Mouse (Mus musculus) T-helper 2 cell (primary cell): Measurements from ENCODE around the gene Arhgef28.

ENCODE experiments used
- in situ Hi-C: fragments of 300-600 bp; cut with MboI, MseI; formaldehyde crosslinking; loops from one replicate; pipeline ENCODE4 v1.15.1; 2025; ENCODE audit warnings: high pct_unique_total_duplicates

Arhgef28 gene

GRCm38 (mm10) chr13:98015981-98016922 lies 190.0 kb downstream of the Arhgef28 start:
- in situ Hi-C loops: no loop called here

- in situ Hi-C loops: no loop called here
These were observed 191.3 kb downstream of the Arhgef28 start for GRCm38 (mm10) chr13:98014892-98015291.

- in situ Hi-C loops: no loop called here
These were observed 192.5 kb downstream of the Arhgef28 start for GRCm38 (mm10) chr13:98013715-98014114.

GRCm38 (mm10) chr13:98011931-98012341 lies 194.3 kb downstream of the Arhgef28 start:
- in situ Hi-C loops: no loop called here

- in situ Hi-C loops: no loop called here
These were observed 197.2 kb downstream of the Arhgef28 start for GRCm38 (mm10) chr13:98009070-98009469.

GRCm38 (mm10) chr13:98008588-98008987 lies 197.7 kb downstream of the Arhgef28 start:
- in situ Hi-C loops: no loop called here

GRCm38 (mm10) chr13:98005611-98006218 lies 200.5 kb downstream of the Arhgef28 start:
- in situ Hi-C loops: no loop called here

GRCm38 (mm10) chr13:98004647-98005414 lies 201.4 kb downstream of the Arhgef28 start:
- in situ Hi-C loops: no loop called here

GRCm38 (mm10) chr13:98003690-98004089 lies 202.5 kb downstream of the Arhgef28 start:
- in situ Hi-C loops: no loop called here

GRCm38 (mm10) chr13:98002598-98002997 lies 203.6 kb downstream of the Arhgef28 start:
- in situ Hi-C loops: no loop called here

- in situ Hi-C loops: no loop called here
These were observed 204.1 kb downstream of the Arhgef28 start for GRCm38 (mm10) chr13:98002121-98002520.

- in situ Hi-C loops: no loop called here
These were observed 204.5 kb downstream of the Arhgef28 start for GRCm38 (mm10) chr13:98001719-98002118.

GRCm38 (mm10) chr13:98000841-98001240 lies 205.4 kb downstream of the Arhgef28 start:
- in situ Hi-C loops: no loop called here

GRCm38 (mm10) chr13:97999130-97999529 lies 207.1 kb downstream of the Arhgef28 start:
- in situ Hi-C loops: no loop called here

GRCm38 (mm10) chr13:97998570-97998969 lies 207.7 kb downstream of the Arhgef28 start:
- in situ Hi-C loops: no loop called here

GRCm38 (mm10) chr13:97990939-97991338 lies 215.3 kb downstream of the Arhgef28 start:
- in situ Hi-C loops: no loop called here

- in situ Hi-C loops: no loop called here
These were observed 217.4 kb downstream of the Arhgef28 start for GRCm38 (mm10) chr13:97988796-97989195.

- in situ Hi-C loops: no loop called here
These were observed 219.5 kb downstream of the Arhgef28 start for GRCm38 (mm10) chr13:97986691-97987090.

GRCm38 (mm10) chr13:97977104-97977503 lies 229.1 kb downstream of the Arhgef28 start:
- in situ Hi-C loops: no loop called here

- in situ Hi-C loops: no loop called here
These were observed 229.6 kb downstream of the Arhgef28 start for GRCm38 (mm10) chr13:97976642-97977041.

- in situ Hi-C loops: no loop called here
These were observed 231.6 kb downstream of the Arhgef28 start for GRCm38 (mm10) chr13:97974532-97975194.
